Comparison of ENCODE assay signal across 8 mouse cellular contexts in the genomic region with DNA sequence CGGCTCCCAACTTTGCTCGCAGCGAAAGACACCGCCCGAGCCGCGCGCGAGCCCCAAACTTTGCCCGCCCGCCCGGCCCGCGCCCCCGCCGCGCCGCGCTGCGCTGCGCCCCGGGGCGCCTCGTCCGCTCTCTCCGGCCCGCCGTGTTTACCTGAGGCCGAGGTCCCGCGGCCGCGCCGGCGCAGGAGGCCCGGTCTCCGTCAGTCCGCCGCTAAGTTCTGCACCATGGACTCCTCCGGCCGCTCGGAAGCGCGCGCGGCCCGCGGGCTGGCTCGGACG. TPM values are rescaled to one million over a fixed set of nuclear protein-coding genes. Genes with fewer than 3 reads are reported as not detected.
DNase-seq lines count a peak whose midpoint lies in the region; ATAC-seq lines count a peak whose summit lies in the region.

No protein-coding gene starts in this region.

- no peaks in the 10 kb centered on the region for H3K27me3 ChIP-seq in kidney, embryonic 15.5 days
- no peaks in the 10 kb centered on the region for H3K27me3 ChIP-seq in hindbrain, embryonic 13.5 days
- no peaks in the 10 kb centered on the region for H3K27me3 ChIP-seq in midbrain, embryonic 14.5 days (ENCODE audit: control insufficient read depth, insufficient read depth, low read length)

- H3K4me2 ChIP-seq in kidney, embryonic 15.5 days, result peak overlapping the region; percentile 58
- H3K4me2 ChIP-seq in hindbrain, embryonic 13.5 days, result peak overlapping the region; percentile 58
- peak overlapping the region; percentile 66 for H3K4me2 ChIP-seq in midbrain, embryonic 14.5 days (ENCODE audit: low read length)

- ATAC-seq in kidney, embryonic 15.5 days (replicated peaks; ENCODE audit: low FRiP score), result no peak
- no peak for ATAC-seq in hindbrain, embryonic 13.5 days (ENCODE audit: low FRiP score)
- ATAC-seq in midbrain, embryonic 14.5 days (ENCODE audit: low FRiP score, low TSS enrichment), result no peak
- ATAC-seq in megakaryocyte progenitor cell, adult 5-6 weeks (replicated peaks; ENCODE audit: poor library complexity), result no peak

- peak overlapping the region; percentile 97 for H3K9ac ChIP-seq in kidney, embryonic 15.5 days
- H3K9ac ChIP-seq in hindbrain, embryonic 13.5 days, result peak overlapping the region; percentile 89
- peak overlapping the region; percentile 74 for H3K9ac ChIP-seq in midbrain, embryonic 14.5 days (replicated peaks; ENCODE audit: low read length)

- peak overlapping the region; percentile 99 for H3K27ac ChIP-seq in kidney, embryonic 15.5 days
- peak overlapping the region; percentile 94 for H3K27ac ChIP-seq in brown adipose tissue, adult 24 weeks (replicated peaks; ENCODE audit: low read depth, low read length)
- H3K27ac ChIP-seq in hindbrain, embryonic 13.5 days, result peak overlapping the region; percentile 98
- peak overlapping the region; percentile 96 for H3K27ac ChIP-seq in midbrain, embryonic 14.5 days (replicated peaks; ENCODE audit: low read depth, low read length)

- peak overlapping the region; percentile 78 for H3K4me3 ChIP-seq in kidney, embryonic 15.5 days (replicated peaks)
- peak overlapping the region; percentile 98 for H3K4me3 ChIP-seq in brown adipose tissue, adult 24 weeks (ENCODE audit: insufficient read depth, low read depth, low read length)
- peak overlapping the region; percentile 86 for H3K4me3 ChIP-seq in hindbrain, embryonic 13.5 days
- peak overlapping the region; percentile 77 for H3K4me3 ChIP-seq in midbrain, embryonic 14.5 days (replicated peaks; ENCODE audit: low read depth, low read length)

- intact Hi-C loops in left cerebral cortex, postnatal 36 days (cut with DNase I), result loop anchor here (5.0 kb wide), 1 partner anchor 182 kb away; the partner anchor contains the start of gene Slc38a1

- peaks cover 40% of the 10 kb centered on the region for H3K4me1 ChIP-seq in kidney, embryonic 15.5 days
- H3K4me1 ChIP-seq in brown adipose tissue, adult 24 weeks (ENCODE audit: control insufficient read depth, insufficient read depth, insufficient read length, low read length), result peaks cover 5% of the 10 kb centered on the region; the same call in 1 of the 2 replicates
- peaks cover 28% of the 10 kb centered on the region for H3K4me1 ChIP-seq in hindbrain, embryonic 13.5 days (replicated peaks)
- H3K4me1 ChIP-seq in midbrain, embryonic 14.5 days (ENCODE audit: control insufficient read depth, insufficient read depth, low read length), result peaks cover 19% of the 10 kb centered on the region; the same call in 1 of the 2 replicates

- no peaks in the 10 kb centered on the region for H3K9me3 ChIP-seq in kidney, embryonic 15.5 days (replicated peaks)
- H3K9me3 ChIP-seq in hindbrain, embryonic 13.5 days, result no peaks in the 10 kb centered on the region
- no peaks in the 10 kb centered on the region for H3K9me3 ChIP-seq in midbrain, embryonic 14.5 days (ENCODE audit: control insufficient read depth, low read length)

- no peaks in the 10 kb centered on the region for H3K36me3 ChIP-seq in kidney, embryonic 15.5 days
- no peaks in the 10 kb centered on the region for H3K36me3 ChIP-seq in hindbrain, embryonic 13.5 days
- H3K36me3 ChIP-seq in midbrain, embryonic 14.5 days (ENCODE audit: control insufficient read depth, insufficient read depth, low read length), result no peaks in the 10 kb centered on the region

- DNase-seq in kidney, postnatal 36 days, result no peak
- DNase-seq in midbrain, embryonic 14.5 days, result no peak
- DNase-seq in left cerebral cortex, postnatal 36 days (ENCODE audit: low spot score in 2 of 2), result no peak
- no peak for DNase-seq in embryo, embryonic 10.5 days (ENCODE audit: low spot score)

- 0% methylated on average over 25 of the region's 50 CpGs for whole genome bisulfite sequencing in kidney, embryonic 15.5 days
- WGBS in hindbrain, embryonic 13.5 days, result under 1% methylated on average over 39 of the region's 50 CpGs
- WGBS in midbrain, embryonic 14.5 days, result 0% methylated on average over 50 of the region's 50 CpGs

RNA-seq across cellular contexts. Expression of gene Scaf11, which starts 0.3 kb away (rescaled TPM):
- polyA plus RNA-seq in kidney, embryonic 15.5 days (2015; fragmentation: Nextera tagmentation; extraction: Ambion mirVana), result 95.6 and 102 TPM in 2 replicates
- polyA plus RNA-seq in brown adipose tissue, adult 24 weeks (2012; ENCODE audit: insufficient read depth, insufficient read length, missing spikeins), result 28.7 and 29.0 TPM in 2 replicates
- polyA plus RNA-seq in hindbrain, embryonic 13.5 days (2015; fragmentation: Nextera tagmentation; extraction: Ambion mirVana), result 51.1 and 54.4 TPM in 2 replicates
- polyA plus RNA-seq in midbrain, embryonic 14.5 days (2014; fragmentation: Nextera tagmentation; extraction: Ambion mirVana), result 45.6 and 54.0 TPM in 2 replicates
- total RNA-seq in megakaryocyte progenitor cell, adult 5-6 weeks (2015), result 96.1 and 99.7 TPM in 2 replicates
- 120 and 136 TPM in 2 replicates for total RNA-seq in megakaryocyte progenitor cell, adult 5-6 weeks (2017)
- 10 to 100 TPM; 49.7 to 51.0 TPM for total RNA-seq in left cerebral cortex, postnatal 36 days (2021)
